Mouse (Mus musculus) adrenal gland, adult 8-10 months (tissue): Measurements from ENCODE around the gene Sh2d6. TPM values are rescaled to one million over a fixed set of nuclear protein-coding genes. Genes with fewer than 3 reads are reported as not detected.
A peak's percentile ranks its signal among the peaks of the same experiment; 100 is the strongest.
"Not testable (repeated sequence)": the region's sequence is repeated elsewhere in the genome, so short reads cannot be mapped to it uniquely, and the experiment has no call there.

ENCODE experiments used
- DNase-seq: peaks from one replicate; pipeline ENCODE4 v3.0.0; 2022
- total RNA-seq, 4 experiments: library from RNA; stranded (reverse); gene quantifications; 2 replicates each; pipeline ENCODE4 v1.2.4; 2022

Gene Sh2d6
- total RNA-seq, 4 experiments from 2014 or later, result 0.43 to 0.52 (median 0.47) TPM

DNA sequence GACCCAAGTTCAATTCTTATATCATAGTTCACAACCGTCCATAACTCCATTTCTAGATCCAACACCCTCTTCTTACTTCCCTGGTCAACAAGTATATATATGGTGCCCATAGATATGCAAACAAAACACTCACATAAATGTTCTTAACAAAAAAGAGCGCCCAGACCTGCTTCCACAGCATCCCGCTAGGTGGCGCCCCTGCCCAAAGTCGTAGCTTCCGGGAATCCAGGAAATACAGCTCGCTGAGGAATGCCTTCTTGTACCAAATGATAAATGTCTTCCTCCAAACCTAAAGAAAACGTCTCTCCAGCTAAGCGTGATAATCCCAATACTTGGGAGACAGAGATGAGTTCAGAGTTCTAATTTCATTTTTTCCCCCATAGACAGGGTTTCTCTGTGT lies 13.7 kb upstream of the Sh2d6 start:
- peak; percentile 64 for DNase-seq

GRCm38 (mm10) chr6:72534035-72534809 lies 12.7 kb upstream of the Sh2d6 start:
- DNase-seq, result peak; percentile 49

DNA sequence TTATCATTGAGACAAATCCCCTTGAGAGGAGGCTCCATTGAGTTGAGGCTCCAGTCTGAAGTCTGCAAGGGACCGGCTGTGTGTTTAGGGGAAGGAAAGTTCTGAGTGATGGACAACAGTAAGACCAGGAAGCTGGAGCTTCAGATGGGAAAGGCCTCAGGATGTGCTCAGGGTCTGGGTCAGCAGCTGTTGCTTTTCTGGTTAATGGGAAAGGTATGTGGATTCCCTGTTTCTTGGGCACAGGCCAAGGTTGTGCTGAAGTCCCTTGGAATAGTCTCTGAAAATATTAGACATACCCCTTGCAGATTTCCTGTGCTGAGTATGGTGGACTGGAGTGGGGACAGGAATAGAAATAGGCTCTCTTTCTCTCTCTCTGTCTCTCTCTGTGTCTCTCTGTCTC lies 12.0 kb upstream of the Sh2d6 start:
- DNase-seq, result not testable (repeated sequence)

DNA sequence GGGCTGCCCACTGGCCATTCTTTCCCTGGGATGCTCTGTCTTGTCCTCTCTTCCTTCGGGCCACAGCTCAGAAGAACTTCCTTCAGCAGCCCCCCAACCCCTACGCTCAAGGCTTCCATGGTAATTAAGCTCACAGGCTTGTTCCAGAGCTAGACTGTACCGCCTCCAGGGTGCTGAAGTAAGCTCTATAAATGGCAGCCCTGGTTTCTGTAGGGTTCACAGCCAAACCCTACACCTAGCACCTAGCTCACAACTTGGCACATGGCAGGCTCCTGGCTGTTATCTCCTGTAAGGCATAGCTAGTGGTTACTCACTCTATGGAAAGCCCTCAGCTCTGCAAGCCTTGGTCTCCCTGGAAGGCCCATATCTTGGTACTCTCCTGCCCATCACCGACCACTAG lies 11.1 kb upstream of the Sh2d6 start:
- no peak for DNase-seq

DNA sequence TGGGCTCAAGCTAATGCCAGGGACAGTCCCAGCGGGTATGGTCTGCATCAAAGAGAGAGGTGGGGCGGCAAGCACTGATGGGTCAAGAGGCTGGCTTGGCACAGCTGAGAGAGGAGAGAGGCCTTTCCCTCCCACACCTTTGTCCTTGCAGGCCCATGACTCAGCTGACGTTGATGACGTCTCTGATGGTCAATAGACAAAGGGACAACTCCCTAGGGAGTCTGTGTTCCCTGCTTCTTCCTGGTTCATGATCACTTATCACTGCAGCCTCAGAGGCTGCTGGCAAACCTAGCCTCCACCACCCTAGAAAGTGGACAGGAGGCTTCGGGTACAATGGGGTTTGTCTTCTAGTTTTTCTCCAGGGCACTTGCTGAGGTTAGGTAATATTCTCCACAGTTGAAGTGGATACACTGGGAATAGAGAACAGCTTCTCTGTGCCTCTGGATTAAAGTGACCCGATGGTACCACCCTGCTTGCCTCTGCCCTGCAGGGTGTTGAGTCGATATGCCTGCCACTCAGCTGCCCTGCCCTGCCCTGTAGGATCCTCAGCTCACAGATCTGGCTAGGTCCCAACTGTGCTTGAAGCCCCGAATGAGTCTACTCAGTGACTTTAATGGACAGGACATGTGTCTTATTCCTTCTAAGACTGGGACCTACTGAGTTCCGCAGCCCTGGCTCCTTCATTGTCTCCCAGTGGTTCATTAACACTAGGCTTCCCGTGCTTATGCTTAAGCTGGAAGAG lies 7.1 kb upstream of the Sh2d6 start:
- peak; percentile 83 for DNase-seq

DNA sequence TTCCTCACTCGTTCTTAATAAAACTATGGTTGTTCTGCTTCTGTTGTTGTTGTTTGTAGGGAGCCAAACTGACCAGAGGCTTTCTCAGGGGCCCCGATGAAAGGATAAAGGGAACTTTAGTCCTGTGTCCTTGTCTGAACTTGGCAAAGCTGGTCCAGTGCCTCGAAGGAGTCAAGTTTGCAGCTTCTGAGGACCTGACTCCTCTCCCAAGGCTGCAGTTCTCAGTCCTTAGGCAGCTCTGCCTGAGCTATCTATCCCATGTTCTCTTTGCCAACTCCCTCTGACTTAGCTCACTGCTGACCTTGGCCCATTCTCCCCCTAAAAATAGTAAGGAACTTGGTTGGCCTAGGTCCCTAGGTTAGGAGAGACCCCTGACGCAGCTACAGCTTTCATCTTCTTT lies 5.6 kb upstream of the Sh2d6 start:
- no peak for DNase-seq

GRCm38 (mm10) chr6:72524160-72524559 lies 2.7 kb upstream of the Sh2d6 start:
- no peak for DNase-seq

- DNase-seq, result no peak
Measured at GRCm38 (mm10) chr6:72523222-72523621, 1.7 kb upstream of the Sh2d6 start.

- no peak for DNase-seq
Measured at GRCm38 (mm10) chr6:72522288-72522687, 781 bp upstream of the Sh2d6 start.

GRCm38 (mm10) chr6:72520904-72521303 lies 603 bp downstream of the Sh2d6 start:
- DNase-seq, result no peak

GRCm38 (mm10) chr6:72519892-72520663 lies 1.4 kb downstream of the Sh2d6 start:
- no peak for DNase-seq

DNA sequence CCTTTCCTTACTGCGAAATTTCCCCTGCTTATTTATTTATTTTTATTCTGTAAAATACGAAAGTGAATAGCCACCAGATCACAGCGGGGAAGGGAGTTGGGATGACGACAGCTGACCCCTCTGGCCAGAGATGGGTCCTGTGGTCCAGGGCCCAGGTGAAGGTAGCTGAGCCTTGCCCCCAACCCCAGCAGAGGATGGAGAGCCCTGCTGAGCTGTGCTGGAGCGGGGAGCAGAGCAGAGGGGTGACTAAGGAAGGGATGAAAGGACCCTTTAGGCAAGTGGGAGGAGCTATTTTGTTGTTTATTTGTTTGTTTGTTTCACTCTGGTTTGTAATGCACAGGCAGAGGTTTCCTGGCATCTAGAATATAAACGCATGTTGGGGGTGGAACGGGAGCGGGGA lies 2.2 kb downstream of the Sh2d6 start:
- DNase-seq, result no peak

DNA sequence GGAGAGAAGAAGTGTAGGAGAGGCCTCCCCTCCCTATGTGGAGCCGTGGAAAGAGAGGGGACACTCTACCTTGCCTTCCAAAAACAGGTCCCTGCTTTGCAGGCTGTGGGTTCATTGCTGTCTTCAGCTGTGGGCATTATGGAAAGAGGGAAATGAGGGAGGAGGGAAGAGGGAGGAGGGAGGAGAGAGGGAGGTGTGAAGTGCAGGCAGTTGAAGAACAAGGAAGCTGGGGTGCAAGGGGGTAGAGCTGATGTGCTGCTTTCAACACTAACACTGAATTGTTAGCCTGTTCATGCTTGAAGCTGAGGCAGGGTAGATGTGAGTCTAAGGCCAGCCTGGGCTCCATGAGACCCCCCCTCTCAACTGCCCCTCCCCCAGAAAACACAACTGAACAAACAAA lies 2.7 kb downstream of the Sh2d6 start:
- DNase-seq, result no peak

- no peak for DNase-seq
Measured at GRCm38 (mm10) chr6:72515644-72516043, 5.9 kb downstream of the Sh2d6 start.

DNA sequence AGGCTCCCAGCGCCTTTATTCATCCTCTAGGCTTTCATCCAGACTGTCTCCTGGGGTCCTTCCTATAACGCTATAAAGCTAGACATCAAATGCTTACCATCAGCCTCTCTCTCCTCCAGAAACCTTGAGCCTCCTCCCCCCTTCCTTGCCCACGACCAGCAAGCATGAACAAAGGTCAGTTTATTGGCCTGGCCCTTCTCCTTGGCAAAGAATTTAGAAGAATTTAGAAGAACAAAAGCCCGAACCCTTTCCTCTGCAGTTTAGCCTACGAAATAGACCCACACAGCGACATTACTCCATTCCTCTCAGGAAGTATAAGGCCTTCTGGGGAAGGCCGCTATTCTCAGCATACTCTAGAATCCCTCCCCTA lies 8.5 kb downstream of the Sh2d6 start:
- DNase-seq, result no peak

DNA sequence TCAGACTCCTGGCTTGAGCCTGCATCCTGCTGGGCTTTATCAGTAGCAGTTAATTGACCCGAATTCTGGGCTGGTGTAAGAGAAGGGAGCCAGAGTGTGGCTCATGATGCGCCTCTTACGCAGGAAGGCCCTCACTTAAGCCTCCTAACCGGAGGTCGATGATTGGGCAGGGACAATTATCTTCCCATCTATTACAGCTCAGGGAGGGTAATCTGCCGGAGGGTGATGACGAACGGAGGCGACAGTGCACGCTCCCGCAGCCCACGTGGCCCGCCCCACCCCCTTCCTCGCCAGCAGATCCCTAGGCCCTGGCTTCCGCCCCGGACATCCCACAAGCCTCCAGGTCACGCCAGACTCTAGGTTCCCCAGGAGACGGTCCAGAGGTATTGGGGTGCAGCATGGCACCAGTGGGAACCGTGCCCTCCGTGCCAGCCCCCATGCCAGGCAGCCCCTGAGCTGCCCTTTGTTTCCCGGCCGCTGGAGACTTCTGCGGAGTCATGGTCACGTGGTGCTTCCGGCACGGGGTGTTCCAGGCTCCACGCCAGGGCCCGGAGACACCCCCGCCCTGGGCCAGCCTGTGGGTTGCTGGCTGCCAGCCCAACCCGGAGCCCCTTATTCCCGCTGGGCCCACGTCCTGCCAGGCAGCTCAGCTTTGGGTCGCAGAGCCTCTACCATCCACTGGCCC lies 9.0 kb downstream of the Sh2d6 start:
- peak; percentile 84 for DNase-seq

DNA sequence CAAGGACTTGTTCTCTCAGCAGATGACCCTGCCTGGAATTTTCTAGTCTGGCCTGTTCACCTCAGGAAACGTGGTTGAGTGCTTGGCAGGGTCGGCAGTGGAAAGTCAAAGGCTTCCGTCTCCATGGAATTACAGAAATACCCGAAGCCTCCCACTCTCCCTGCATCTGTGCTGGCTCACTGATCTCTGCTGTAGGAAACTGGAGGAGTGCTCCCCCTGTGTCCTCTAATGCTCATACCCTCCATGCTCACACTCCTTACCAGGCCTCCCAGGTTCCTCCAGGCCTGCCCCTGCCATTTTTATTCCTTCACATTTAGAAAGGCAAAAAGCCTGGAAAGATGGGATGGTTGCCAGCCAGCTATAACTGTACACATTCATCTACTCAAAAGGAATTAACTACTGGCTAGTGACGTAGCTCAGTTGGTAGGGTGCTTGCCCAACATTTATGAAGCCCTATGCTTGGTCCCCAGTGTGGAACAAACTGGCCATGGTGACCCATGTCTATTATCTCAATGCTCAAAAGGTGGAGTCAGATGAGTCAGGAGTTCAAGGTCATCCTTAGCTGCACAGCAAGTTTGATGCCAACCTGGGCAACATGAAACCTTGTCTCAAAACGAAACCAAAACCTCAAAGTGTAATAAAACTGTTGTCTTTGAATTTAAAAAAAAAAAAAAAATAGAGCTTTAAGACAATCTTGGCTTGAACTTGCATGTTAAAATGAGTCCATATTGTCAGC lies 10.7 kb downstream of the Sh2d6 start:
- no peak for DNase-seq

- no peak for DNase-seq
Measured at GRCm38 (mm10) chr6:72509872-72510435, 11.6 kb downstream of the Sh2d6 start.

DNA sequence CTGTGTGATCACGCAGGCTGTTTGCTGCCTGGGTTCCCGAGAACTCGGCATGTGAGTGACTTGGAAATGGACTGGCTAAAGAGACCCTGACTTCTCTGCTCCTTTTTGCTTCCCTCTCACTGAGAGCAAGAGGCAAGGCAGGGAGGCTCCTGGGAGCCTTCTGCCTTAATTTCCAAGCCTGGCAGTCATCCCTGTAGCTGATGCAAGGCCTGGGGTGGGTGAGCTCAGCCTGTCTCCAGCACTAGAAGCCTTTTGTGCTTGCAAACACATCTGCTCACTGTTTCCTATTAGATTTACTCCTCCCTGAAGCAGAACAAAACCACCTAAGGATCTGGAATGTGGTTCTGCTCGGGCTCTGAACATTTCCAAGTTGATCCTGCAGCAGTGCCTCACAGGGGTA lies 12.9 kb downstream of the Sh2d6 start:
- no peak for DNase-seq

DNA sequence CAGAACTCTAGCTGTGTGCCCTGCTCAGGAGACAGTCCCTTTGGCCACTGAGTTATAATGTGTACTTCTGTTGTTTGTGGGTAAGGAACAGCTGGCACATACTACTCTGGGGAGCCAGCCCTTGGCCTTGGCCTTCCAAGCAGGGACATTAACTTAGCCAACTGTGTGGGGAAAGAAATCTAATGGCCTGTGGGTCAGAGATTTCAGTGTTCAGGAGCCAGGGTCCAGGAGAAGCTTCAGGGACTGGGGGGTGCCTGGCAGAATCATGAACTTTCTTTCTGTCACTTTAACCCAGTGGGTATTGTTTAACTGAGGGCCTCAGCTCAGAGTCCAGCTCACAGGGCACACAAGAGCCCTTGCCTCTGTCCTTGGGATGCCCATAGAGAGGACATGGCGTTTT lies 15.4 kb downstream of the Sh2d6 start:
- DNase-seq, result no peak

GRCm38 (mm10) chr6:72503939-72504338 lies 17.6 kb downstream of the Sh2d6 start:
- DNase-seq, result peak; percentile 61

- DNase-seq, result no peak
Measured at GRCm38 (mm10) chr6:72503309-72503708, 18.2 kb downstream of the Sh2d6 start.
